Mouse (Mus musculus): Measurements from ENCODE around the gene Mthfr. TPM values are rescaled to one million over a fixed set of nuclear protein-coding genes. Genes with fewer than 3 reads are reported as not detected.
A peak's percentile ranks its signal among the peaks of the same experiment; 100 is the strongest.

Mthfr gene
- polyA plus RNA-seq, 1 experiment from 2014 or later = 23.2 TPM

DNA sequence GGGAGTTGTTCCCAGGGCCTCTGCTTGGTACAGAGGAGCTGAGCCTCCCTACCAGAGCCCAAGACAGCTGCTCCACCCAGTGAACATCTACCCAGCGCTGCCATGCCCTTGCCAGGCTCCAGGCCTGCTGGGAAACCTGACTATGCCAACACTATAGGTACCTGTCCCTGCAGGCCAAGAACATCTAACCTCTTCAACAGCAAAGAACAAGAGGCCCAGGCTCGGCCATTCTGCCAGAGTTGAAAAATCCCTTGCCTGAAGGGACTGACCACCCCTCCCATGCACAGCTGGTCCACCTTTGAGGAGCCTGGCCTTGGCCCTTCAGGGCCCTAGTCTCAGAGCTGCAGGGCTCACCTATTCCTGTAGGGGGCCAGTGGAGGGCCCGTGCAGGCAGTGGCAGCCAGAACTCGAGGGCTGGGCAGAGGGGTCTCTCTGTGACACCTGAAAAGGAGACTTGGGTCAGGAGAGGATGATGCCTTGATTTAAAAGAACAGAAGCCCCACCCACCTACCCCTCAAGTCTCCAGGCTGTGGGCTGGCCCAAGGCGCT is 18.9 kb downstream of the Mthfr start:
- H3K27me3 ChIP-seq (replicated peaks) = no peaks in the 10 kb centered on the region
- WGBS = 70% methylated on average over 5 of the region's 5 CpGs
- H3K27ac ChIP-seq = no peak overlapping the region
- no peak for ATAC-seq (replicated peaks)
- H3K9ac ChIP-seq = no peak overlapping the region
- H3K4me1 ChIP-seq = no peaks in the 10 kb centered on the region
- no peak overlapping the region for H3K4me3 ChIP-seq
- H3K36me3 ChIP-seq (replicated peaks) = peaks cover 47% of the 10 kb centered on the region
- H3K9me3 ChIP-seq = no peaks in the 10 kb centered on the region
- no peak overlapping the region for H3K4me2 ChIP-seq

DNA sequence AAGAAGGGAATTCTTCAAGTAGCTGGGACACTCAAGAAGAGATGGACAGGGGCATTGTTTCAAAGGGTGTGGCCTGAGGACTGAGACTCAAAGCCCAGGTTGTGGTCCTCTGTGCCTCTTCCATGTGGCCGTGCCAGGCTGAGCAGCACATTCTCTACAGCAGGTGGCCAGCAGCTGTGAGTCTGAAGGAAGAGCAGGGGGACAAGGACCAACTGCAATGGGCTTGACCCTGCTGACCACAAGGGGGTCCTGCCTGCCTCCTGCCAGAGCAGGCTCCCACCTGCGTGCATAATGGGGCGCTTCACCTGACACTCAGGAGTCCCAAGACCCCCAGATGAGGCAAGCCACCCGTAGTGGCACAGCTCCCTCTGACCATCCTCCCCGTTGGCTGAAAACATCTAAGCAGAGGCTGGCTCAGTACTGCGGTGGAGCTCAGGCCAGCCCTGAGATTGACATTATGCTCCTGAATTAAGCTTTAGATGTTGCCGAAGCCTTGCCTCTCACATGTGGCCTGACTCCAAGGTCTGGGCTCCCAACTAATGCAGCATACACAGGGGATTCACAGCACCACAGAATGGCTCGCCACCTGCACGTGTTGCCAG is 19.4 kb downstream of the Mthfr start:
- Histone ChIP-seq H3K4me1 (no peaks in the 10 kb centered on the region), H3K36me3 (replicated peaks) (peaks cover 41% of the 10 kb centered on the region), H3K9me3 (no peaks in the 10 kb centered on the region), H3K27me3 (replicated peaks) (no peaks in the 10 kb centered on the region), H3K4me2 (no peak overlapping the region), H3K9ac (no peak overlapping the region), H3K27ac (no peak overlapping the region), H3K4me3 (no peak overlapping the region)
- no peak for ATAC-seq (replicated peaks)
- 91% methylated on average over 9 of the region's 9 CpGs for WGBS

DNA sequence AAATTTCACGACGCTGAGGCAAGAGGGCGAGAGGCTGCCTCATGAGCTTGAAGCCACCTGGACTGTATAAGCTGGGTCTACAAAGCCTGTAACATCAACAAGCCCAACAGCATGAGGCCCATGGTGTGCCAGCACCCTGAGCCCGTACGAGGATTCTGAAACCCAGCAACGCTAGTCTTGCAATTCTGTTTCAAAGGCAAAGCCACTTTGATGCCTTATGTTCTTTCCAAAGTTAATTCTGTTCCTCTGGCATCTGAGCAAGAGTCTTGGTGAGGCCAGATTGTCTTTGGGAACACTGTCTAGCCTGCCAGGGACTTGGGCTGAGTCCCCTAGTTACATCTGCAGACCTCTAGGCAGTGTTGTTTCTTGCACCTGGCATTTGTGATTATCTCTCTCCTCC is 20.1 kb downstream of the Mthfr start:
- H3K4me2 ChIP-seq = no peak overlapping the region
- WGBS = 91% methylated on average over 6 of the region's 6 CpGs
- no peaks in the 10 kb centered on the region for H3K9me3 ChIP-seq
- no peaks in the 10 kb centered on the region for H3K27me3 ChIP-seq (replicated peaks)
- H3K4me1 ChIP-seq = no peaks in the 10 kb centered on the region
- H3K36me3 ChIP-seq (replicated peaks) = peaks cover 34% of the 10 kb centered on the region
- H3K9ac ChIP-seq = no peak overlapping the region
- H3K27ac ChIP-seq = no peak overlapping the region
- no peak for ATAC-seq (replicated peaks)
- H3K4me3 ChIP-seq = no peak overlapping the region

DNA sequence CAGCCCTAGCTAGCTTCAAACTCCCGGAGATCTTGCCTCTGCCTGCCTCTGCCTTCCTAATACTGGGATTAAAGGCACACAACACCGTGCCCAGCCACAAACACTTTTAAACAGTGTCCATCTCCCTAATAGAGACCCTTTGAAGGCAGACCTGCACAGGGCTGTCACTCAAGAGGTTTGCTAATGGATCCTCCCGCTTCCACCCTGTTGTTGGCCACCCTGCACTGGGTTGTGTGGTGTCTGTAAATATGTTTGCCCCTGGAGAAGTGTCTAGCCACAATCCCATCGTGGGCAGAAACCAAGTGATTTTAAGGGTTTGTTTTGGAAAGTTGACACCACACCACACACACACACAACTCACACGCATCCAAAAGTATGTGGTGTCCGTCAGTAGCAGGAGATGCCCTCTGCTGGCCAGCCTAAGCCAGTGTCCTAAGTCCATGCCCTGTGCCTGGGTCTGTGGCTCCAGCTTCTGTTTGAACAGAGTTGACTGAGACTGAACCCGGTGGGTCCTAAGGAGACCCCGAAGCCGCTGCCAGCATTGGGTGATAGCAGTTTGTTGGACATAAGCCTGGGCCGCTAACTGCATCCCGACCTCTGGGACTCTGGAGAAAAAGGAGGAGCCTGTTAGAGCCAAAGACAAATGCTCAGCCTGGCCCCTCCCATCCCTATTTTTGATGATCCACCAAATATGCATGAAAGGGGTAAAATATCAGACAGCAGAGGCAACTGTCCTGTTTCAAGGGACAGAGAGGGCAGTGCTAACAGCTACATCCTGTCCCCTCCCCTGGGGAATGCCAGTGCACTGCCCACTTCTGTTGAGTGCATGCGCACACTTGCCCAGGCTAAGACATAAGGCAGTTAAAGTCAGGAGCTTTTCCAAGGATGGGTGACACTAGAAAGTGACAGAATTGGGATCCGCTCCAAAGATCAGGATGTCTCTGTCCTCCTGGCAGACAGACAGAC is 21.5 kb downstream of the Mthfr start:
- Histone ChIP-seq H3K4me1 (no peaks in the 10 kb centered on the region), H3K9me3 (no peaks in the 10 kb centered on the region), H3K9ac (no peak overlapping the region), H3K4me2 (no peak overlapping the region), H3K27ac (no peak overlapping the region), H3K36me3 (replicated peaks) (peaks cover 26% of the 10 kb centered on the region), H3K27me3 (replicated peaks) (no peaks in the 10 kb centered on the region), H3K4me3 (no peak overlapping the region)
- peak; percentile 60 for ATAC-seq (replicated peaks)
- WGBS = 50% methylated on average over 13 of the region's 13 CpGs

- no peak for ATAC-seq (replicated peaks)
- H3K4me3 ChIP-seq = no peak overlapping the region
- WGBS = 88% methylated on average over 9 of the region's 9 CpGs
- H3K9ac ChIP-seq = no peak overlapping the region
- no peak overlapping the region for H3K27ac ChIP-seq
- H3K27me3 ChIP-seq (replicated peaks) = no peaks in the 10 kb centered on the region
- peaks cover 19% of the 10 kb centered on the region for H3K36me3 ChIP-seq (replicated peaks)
- H3K9me3 ChIP-seq = no peaks in the 10 kb centered on the region
- no peaks in the 10 kb centered on the region for H3K4me1 ChIP-seq
- no peak overlapping the region for H3K4me2 ChIP-seq
These were observed 22.2 kb downstream of the Mthfr start for GRCm38 (mm10) chr4:148061086-148061480.

GRCm38 (mm10) chr4:148065702-148066400 is 27.0 kb downstream of the Mthfr start:
- no peak for ATAC-seq (replicated peaks)
- 25% methylated on average over 6 of the region's 6 CpGs for WGBS
- no peak overlapping the region for H3K4me3 ChIP-seq
- H3K4me1 ChIP-seq = no peaks in the 10 kb centered on the region
- no peak overlapping the region for H3K27ac ChIP-seq
- H3K9me3 ChIP-seq = no peaks in the 10 kb centered on the region
- H3K4me2 ChIP-seq = no peak overlapping the region
- H3K27me3 ChIP-seq (replicated peaks) = no peaks in the 10 kb centered on the region
- H3K36me3 ChIP-seq (replicated peaks) = no peaks in the 10 kb centered on the region
- H3K9ac ChIP-seq = no peak overlapping the region

- Histone ChIP-seq H3K4me2 (no peak overlapping the region), H3K27me3 (replicated peaks) (no peaks in the 10 kb centered on the region), H3K9ac (no peak overlapping the region), H3K36me3 (replicated peaks) (no peaks in the 10 kb centered on the region), H3K27ac (no peak overlapping the region), H3K9me3 (no peaks in the 10 kb centered on the region), H3K4me1 (no peaks in the 10 kb centered on the region), H3K4me3 (no peak overlapping the region)
- WGBS = 42% methylated on average over 9 of the region's 9 CpGs
- no peak for ATAC-seq (replicated peaks)
These were observed 27.5 kb downstream of the Mthfr start for GRCm38 (mm10) chr4:148066401-148066744.

DNA sequence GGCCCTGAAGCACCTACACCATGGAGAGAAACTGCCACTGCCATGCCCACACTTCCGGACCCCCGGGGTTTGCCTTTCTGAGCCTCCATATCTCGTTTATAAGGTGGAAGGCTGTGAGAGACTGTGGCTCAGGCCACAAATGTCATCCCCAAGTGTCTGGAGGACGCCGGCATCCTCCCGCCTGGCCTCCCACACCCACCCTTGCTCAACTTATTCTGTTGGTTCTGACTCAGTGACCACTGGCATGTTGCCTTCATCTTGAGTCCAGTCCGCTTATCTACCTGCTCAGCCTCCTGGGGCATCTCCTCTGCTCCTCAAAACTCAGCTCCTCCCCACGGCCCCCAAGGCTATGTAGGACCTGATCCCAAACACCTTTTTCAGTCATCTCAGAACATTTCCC is 28.5 kb downstream of the Mthfr start:
- no peak overlapping the region for H3K27ac ChIP-seq
- no peaks in the 10 kb centered on the region for H3K36me3 ChIP-seq (replicated peaks)
- no peaks in the 10 kb centered on the region for H3K4me1 ChIP-seq
- ATAC-seq (replicated peaks) = no peak
- no peaks in the 10 kb centered on the region for H3K27me3 ChIP-seq (replicated peaks)
- WGBS = 86% methylated on average over 8 of the region's 8 CpGs
- H3K9me3 ChIP-seq = no peaks in the 10 kb centered on the region
- H3K9ac ChIP-seq = no peak overlapping the region
- no peak overlapping the region for H3K4me2 ChIP-seq
- H3K4me3 ChIP-seq = no peak overlapping the region

DNA sequence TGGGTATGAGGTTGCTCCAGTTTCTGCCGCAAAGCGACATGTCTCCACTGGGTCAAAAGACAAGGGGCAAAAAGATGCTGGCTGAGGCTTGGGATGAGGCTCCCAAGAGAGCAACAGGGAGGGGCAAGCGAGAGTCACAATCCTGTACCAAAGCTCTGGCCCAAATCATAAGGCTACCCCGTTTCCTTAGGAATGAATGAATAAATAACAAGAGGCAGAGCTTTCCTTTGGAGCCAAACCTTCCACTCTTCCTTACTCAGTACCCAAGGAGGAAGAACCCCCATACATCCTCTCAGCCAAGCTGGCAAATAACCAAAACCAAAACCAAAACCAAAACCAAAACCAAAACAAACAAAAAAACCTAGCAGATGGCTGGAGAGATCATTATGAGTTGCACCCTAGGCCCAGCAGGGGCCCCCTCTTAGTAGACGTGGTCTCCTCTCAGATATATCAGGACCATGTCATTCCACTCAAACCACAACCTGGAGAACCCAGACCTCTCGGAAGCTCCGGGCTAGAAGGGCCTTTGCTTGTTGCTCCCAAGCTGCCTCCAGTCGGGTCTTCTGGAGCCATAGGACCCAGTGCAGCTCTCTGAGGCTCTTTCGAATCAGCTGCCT is 30.8 kb downstream of the Mthfr start:
- H3K27me3 ChIP-seq (replicated peaks) = no peaks in the 10 kb centered on the region
- no peaks in the 10 kb centered on the region; the same call in 1 of the 2 replicates for H3K4me1 ChIP-seq
- no peak overlapping the region for H3K9ac ChIP-seq
- H3K4me3 ChIP-seq = no peak overlapping the region
- H3K4me2 ChIP-seq = no peak overlapping the region
- WGBS = 85% methylated on average over 9 of the region's 9 CpGs
- no peaks in the 10 kb centered on the region for H3K36me3 ChIP-seq (replicated peaks)
- no peaks in the 10 kb centered on the region for H3K9me3 ChIP-seq
- no peak overlapping the region for H3K27ac ChIP-seq
- ATAC-seq (replicated peaks) = no peak

- no peak overlapping the region for H3K4me3 ChIP-seq
- peaks cover 8% of the 10 kb centered on the region; the same call in 1 of the 2 replicates for H3K4me1 ChIP-seq
- H3K4me2 ChIP-seq = no peak overlapping the region
- no peak overlapping the region for H3K9ac ChIP-seq
- ATAC-seq (replicated peaks) = no peak
- WGBS = 68% methylated on average over 5 of the region's 5 CpGs
- H3K9me3 ChIP-seq = no peaks in the 10 kb centered on the region
- H3K36me3 ChIP-seq (replicated peaks) = no peaks in the 10 kb centered on the region
- no peak overlapping the region for H3K27ac ChIP-seq
- no peaks in the 10 kb centered on the region for H3K27me3 ChIP-seq (replicated peaks)
These were observed 32.6 kb downstream of the Mthfr start for GRCm38 (mm10) chr4:148071508-148071907.

DNA sequence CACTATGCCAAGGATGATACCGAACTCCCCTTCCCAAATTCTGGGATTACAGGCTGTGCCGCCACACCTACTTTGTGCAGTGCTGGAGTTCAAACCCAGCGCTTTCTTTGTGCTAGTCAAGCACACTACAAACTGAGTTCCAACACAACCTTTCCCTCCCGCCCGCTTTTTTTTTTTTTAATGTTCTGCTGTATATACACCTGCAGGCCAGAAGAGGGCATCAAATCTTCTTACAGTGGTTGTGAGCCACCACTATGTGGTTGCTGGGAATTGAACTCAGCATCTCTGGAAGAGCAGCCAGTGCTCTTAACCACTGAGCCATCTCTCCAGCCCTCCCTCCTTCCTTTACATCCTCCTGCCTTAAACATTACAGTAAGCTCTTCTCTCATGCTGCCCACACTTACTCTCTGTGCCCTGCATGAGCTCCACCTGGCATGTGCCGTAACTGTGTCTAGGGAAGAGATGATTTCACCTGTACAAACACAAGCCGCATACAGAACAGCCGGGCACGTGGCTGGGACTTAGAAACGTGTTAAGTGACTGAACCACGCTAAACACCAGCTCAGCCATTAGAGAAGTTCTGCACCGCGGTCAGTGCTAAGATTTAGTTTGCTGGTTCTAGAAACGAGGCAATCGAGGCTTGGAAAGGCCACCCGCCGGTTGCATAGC is 35.8 kb downstream of the Mthfr start:
- H3K9me3 ChIP-seq = no peaks in the 10 kb centered on the region
- no peak overlapping the region for H3K9ac ChIP-seq
- peak; percentile 43 for ATAC-seq (replicated peaks)
- 48% methylated on average over 17 of the region's 17 CpGs for WGBS
- H3K4me2 ChIP-seq = peak overlapping the region; percentile 45
- H3K27me3 ChIP-seq (replicated peaks) = no peaks in the 10 kb centered on the region
- peaks cover 8% of the 10 kb centered on the region; the same call in 1 of the 2 replicates for H3K4me1 ChIP-seq
- no peak overlapping the region for H3K27ac ChIP-seq
- H3K36me3 ChIP-seq (replicated peaks) = no peaks in the 10 kb centered on the region
- H3K4me3 ChIP-seq = peak overlapping the region; percentile 26

All from midbrain, embryonic 15.5 days (tissue).